8 mouse cellular contexts compared by ENCODE assay signal in genomic region chr6:94284089-94284825, GRCm38 (mm10). TPM values are rescaled to one million over a fixed set of nuclear protein-coding genes. Genes with fewer than 3 reads are reported as not detected.
DNase-seq lines count a peak whose midpoint lies in the region; ATAC-seq and TF ChIP-seq lines count a peak whose summit lies in the region.

No protein-coding gene starts in this region.

- H3K9ac ChIP-seq in heart, postnatal 0 days (replicated peaks; ENCODE audit: low read depth, low read length), result peak overlapping the region; percentile 62
- H3K9ac ChIP-seq in limb, embryonic 13.5 days, result peak overlapping the region; percentile 68
- H3K9ac ChIP-seq in midbrain, embryonic 16.5 days (ENCODE audit: low read depth, low read length), result peak overlapping the region; percentile 23; the same call in 1 of the 2 replicates

- peaks cover 5% of the 10 kb centered on the region; the same call in 1 of the 2 replicates for H3K4me1 ChIP-seq in heart, postnatal 0 days (ENCODE audit: control insufficient read depth, insufficient read depth)
- peaks cover 24% of the 10 kb centered on the region for H3K4me1 ChIP-seq in limb, embryonic 13.5 days
- H3K4me1 ChIP-seq in midbrain, embryonic 16.5 days (ENCODE audit: control insufficient read depth, insufficient read depth, low read length), result peaks cover 19% of the 10 kb centered on the region

- DNase-seq in gastrocnemius, adult 18-20 months (ENCODE audit: low spot score), result peak; percentile 13
- no peak for DNase-seq in gastrocnemius, adult 8-10 months (ENCODE audit: low spot score in 2 of 2)
- DNase-seq in ZHBTc4 (ENCODE audit: low read depth, low spot score), result peak; percentile 33
- DNase-seq in embryo, embryonic 11.5 days (ENCODE audit: low read depth, low spot score), result peak; percentile 13
- no peak for DNase-seq in heart, postnatal 0 days (ENCODE audit: low spot score)
- DNase-seq in right cerebral cortex, adult 2 months (ENCODE audit: low spot score in 2 of 2), result no peak

- ATAC-seq in heart, postnatal 0 days (ENCODE audit: insufficient read depth, low read depth), result peak; percentile 32
- ATAC-seq in limb, embryonic 13.5 days (ENCODE audit: low FRiP score, low read depth), result peak; percentile 73
- ATAC-seq in midbrain, embryonic 16.5 days, result peak; percentile 70

- H3K27me3 ChIP-seq in heart, postnatal 0 days (ENCODE audit: control insufficient read depth, insufficient read depth, low read length), result no peaks in the 10 kb centered on the region
- 0 out of 2 replicates have a peak, but pooled peaks cover 3% of the 10 kb centered on the region for H3K27me3 ChIP-seq in limb, embryonic 13.5 days
- no peaks in the 10 kb centered on the region; the same call in 1 of the 2 replicates for H3K27me3 ChIP-seq in midbrain, embryonic 16.5 days (ENCODE audit: control insufficient read depth, insufficient read depth, low read depth, low read length)

- peak overlapping the region; percentile 97 for H3K27ac ChIP-seq in heart, postnatal 0 days (ENCODE audit: low read depth)
- H3K27ac ChIP-seq in limb, embryonic 13.5 days, result peak overlapping the region; percentile 74
- H3K27ac ChIP-seq in midbrain, embryonic 16.5 days (ENCODE audit: low read length), result no peak overlapping the region

- peak overlapping the region; percentile 91 for H3K4me2 ChIP-seq in heart, postnatal 0 days (ENCODE audit: low read depth, low read length)
- H3K4me2 ChIP-seq in limb, embryonic 13.5 days (replicated peaks), result peak overlapping the region; percentile 89
- H3K4me2 ChIP-seq in midbrain, embryonic 16.5 days (ENCODE audit: low read length), result peak overlapping the region; percentile 83

- WGBS in heart, postnatal 0 days, result under 1% methylated on average over 44 of the region's 44 CpGs
- WGBS in limb, embryonic 13.5 days, result under 1% methylated on average over 44 of the region's 44 CpGs
- whole genome bisulfite sequencing in midbrain, embryonic 16.5 days, result under 1% methylated on average over 44 of the region's 44 CpGs

- H3K36me3 ChIP-seq in heart, postnatal 0 days (replicated peaks; ENCODE audit: control insufficient read depth, insufficient read depth, low read length), result no peaks in the 10 kb centered on the region
- no peaks in the 10 kb centered on the region for H3K36me3 ChIP-seq in limb, embryonic 13.5 days
- H3K36me3 ChIP-seq in midbrain, embryonic 16.5 days (ENCODE audit: control insufficient read depth, insufficient read depth, low read length), result no peaks in the 10 kb centered on the region

- TF ChIP-seq EP300 in heart, postnatal 0 days (IDR thresholded peaks at IDR 0.05; ENCODE audit: low read depth), result no peak

- peak overlapping the region; percentile 84 for H3K4me3 ChIP-seq in heart, postnatal 0 days (ENCODE audit: low read depth, low read length)
- H3K4me3 ChIP-seq in limb, embryonic 13.5 days, result peak overlapping the region; percentile 82
- peak overlapping the region; percentile 70 for H3K4me3 ChIP-seq in midbrain, embryonic 16.5 days (ENCODE audit: low read depth, low read length)

- no peak for TF ChIP-seq CTCF in heart, postnatal 0 days (IDR thresholded peaks at IDR 0.05; ENCODE audit: low read depth)

- 0 out of 2 replicates have a peak, but pooled peaks cover 9% of the 10 kb centered on the region for H3K9me3 ChIP-seq in heart, postnatal 0 days (replicated peaks; ENCODE audit: control insufficient read depth, low read length)
- H3K9me3 ChIP-seq in limb, embryonic 13.5 days, result peaks cover 16% of the 10 kb centered on the region
- H3K9me3 ChIP-seq in midbrain, embryonic 16.5 days (replicated peaks; ENCODE audit: control insufficient read depth, low read length, poor library complexity, severe bottlenecking), result no peaks in the 10 kb centered on the region

RNA-seq across cellular contexts. Expression of gene Magi1, which starts 0.5 kb away (rescaled TPM):
- total RNA-seq in gastrocnemius, adult 18-20 months (2021), result 1 to 10 TPM; 2.1 to 2.7 TPM
- total RNA-seq in gastrocnemius, adult 8-10 months (2022), result 1 to 10 TPM; 1.7 to 5.1 (median 2.0) TPM
- 15.3 and 20.4 TPM in 2 replicates for total RNA-seq in heart, postnatal 0 days (2014; rRNA removed; ENCODE audit: low replicate concordance)
- 4.4 and 4.6 TPM in 2 replicates for polyA plus RNA-seq in heart, postnatal 0 days (2015; fragmentation: Nextera tagmentation; extraction: Ambion mirVana)
- 12.5 and 13.9 TPM in 2 replicates for polyA plus RNA-seq in limb, embryonic 13.5 days (2015; fragmentation: Nextera tagmentation; extraction: Ambion mirVana)
- 34.6 and 41.9 TPM in 2 replicates for polyA plus RNA-seq in midbrain, embryonic 16.5 days (2015; fragmentation: Nextera tagmentation; extraction: Ambion mirVana)

Comparison
In these comparisons a context has a peak if more than half of its experiments do, and no peak if none do; other contexts are left out.
1. DNase-seq: peak in gastrocnemius, adult 18-20 months (single experiment), ZHBTc4 (single experiment) and embryo, embryonic 11.5 days (single experiment); none in gastrocnemius, adult 8-10 months (0 of 2), heart, postnatal 0 days (single experiment) and right cerebral cortex, adult 2 months (0 of 2).
2. Peak in every context shown above with its lines, with median percentiles within 50 percentile points of each other: ATAC-seq, H3K4me2 ChIP-seq, H3K4me3 ChIP-seq and H3K9ac ChIP-seq.